In the genomic region with DNA sequence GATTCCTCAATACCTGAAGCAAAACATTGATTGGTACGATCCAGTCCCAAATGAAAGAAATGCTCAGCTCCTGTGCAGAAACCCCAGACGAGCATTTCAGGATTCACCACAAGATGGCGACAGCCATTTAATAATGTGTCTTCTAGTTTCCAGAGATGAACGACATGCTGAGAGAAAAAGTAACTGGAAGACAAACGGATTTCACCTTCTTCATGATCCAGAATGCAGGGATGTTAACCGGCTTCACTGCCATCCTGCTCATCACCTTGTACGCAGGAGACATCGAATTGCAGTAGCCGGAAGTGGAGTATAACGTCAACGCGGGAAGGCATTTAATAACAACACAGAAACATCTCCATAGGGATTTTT, we compare ENCODE assay signal across 8 mouse cellular contexts.
DNase-seq lines count a peak whose midpoint lies in the region; ATAC-seq and TF ChIP-seq lines count a peak whose summit lies in the region.

No protein-coding gene starts in this region.

- H3K36me3 ChIP-seq in liver, embryonic 11.5 days (ENCODE audit: control insufficient read depth, insufficient read depth, low read length) = peaks cover 2% of the 10 kb centered on the region; the same call in 1 of the 2 replicates
- no peaks in the 10 kb centered on the region for H3K36me3 ChIP-seq in testis, adult 2 months (ENCODE audit: control insufficient read depth, insufficient read depth, low read length)

- no peak overlapping the region for H3K27ac ChIP-seq in liver, embryonic 11.5 days (ENCODE audit: low read depth, low read length)
- H3K27ac ChIP-seq in cerebellum, adult 2 months (ENCODE audit: insufficient read depth, low read length) = no peak overlapping the region
- no peak overlapping the region for H3K27ac ChIP-seq in testis, adult 2 months (ENCODE audit: control insufficient read depth, insufficient read depth, low read depth, low read length)

- no peak overlapping the region for H3K9ac ChIP-seq in liver, embryonic 11.5 days (ENCODE audit: low read depth, low read length)

- intact Hi-C loops in left cerebral cortex, postnatal 36 days (cut with DNase I) = loop anchor here (2.0 to 10.0 kb wide), 5 partner anchors 86 to 1866 kb away; a partner anchor contains a TSS

- peak; percentile 66; the same call in 1 of the 2 replicates for TF ChIP-seq CTCF in cerebellum, adult 2 months (IDR thresholded peaks at IDR 0.05; ENCODE audit: borderline replicate concordance, insufficient read depth, low read depth, low read length)
- TF ChIP-seq CTCF in testis, adult 2 months (IDR thresholded peaks at IDR 0.05; ENCODE audit: control insufficient read depth, insufficient read depth, insufficient replicate concordance, low read depth, low read length) = no peak

- H3K27me3 ChIP-seq in liver, embryonic 11.5 days (replicated peaks; ENCODE audit: control insufficient read depth, insufficient read depth, low read length) = no peaks in the 10 kb centered on the region
- no peaks in the 10 kb centered on the region for H3K27me3 ChIP-seq in cerebellum, adult 2 months (ENCODE audit: control insufficient read depth, insufficient read depth, low read length)
- no peaks in the 10 kb centered on the region for H3K27me3 ChIP-seq in testis, adult 2 months (ENCODE audit: control insufficient read depth, insufficient read depth, low read length)

- 56% methylated on average over 12 of the region's 12 CpGs for WGBS in liver, embryonic 11.5 days
- WGBS in cerebellum, adult 2 months = 19% methylated on average over 12 of the region's 12 CpGs

- no peak for TF ChIP-seq POLR2A in cerebellum, adult 2 months (IDR thresholded peaks at IDR 0.05; ENCODE audit: borderline replicate concordance, insufficient read depth, low read length)
- no peak for TF ChIP-seq POLR2A in testis, adult 2 months (IDR thresholded peaks at IDR 0.05; ENCODE audit: control insufficient read depth, low read depth, low read length)

- ATAC-seq in liver, embryonic 11.5 days (replicated peaks; ENCODE audit: low FRiP score) = no peak

- no peak overlapping the region for H3K4me3 ChIP-seq in liver, embryonic 11.5 days (ENCODE audit: low read depth, low read length)
- H3K4me3 ChIP-seq in cerebellum, adult 2 months (replicated peaks; ENCODE audit: insufficient read depth, low read depth, low read length) = peak overlapping the region; percentile 54
- peak overlapping the region; percentile 49; the same call in 1 of the 2 replicates for H3K4me3 ChIP-seq in testis, adult 2 months (ENCODE audit: control insufficient read depth, low read depth, low read length)

- H3K9me3 ChIP-seq in liver, embryonic 11.5 days (ENCODE audit: control insufficient read depth, low read length) = no peaks in the 10 kb centered on the region

- peak; percentile 39 for DNase-seq in liver
- no peak for DNase-seq in liver, embryonic 11.5 days (ENCODE audit: low spot score)
- DNase-seq in cerebellum, adult 2 months = peak; percentile 81 to 85
- peak; percentile 80 to 97 for DNase-seq in frontal cortex, adult 2 months (ENCODE audit: extremely low spot score in 1 of 2, low spot score in 1 of 2)
- peak; percentile 66 for DNase-seq in kidney, adult 18-20 months
- DNase-seq in left cerebral cortex, postnatal 36 days (ENCODE audit: low spot score in 2 of 2) = peak; percentile 69 to 80
- DNase-seq in neural tube, embryonic 10.5 days (ENCODE audit: extremely low spot score, low spot score) = peak; percentile 67

- no peaks in the 10 kb centered on the region for H3K4me1 ChIP-seq in liver, embryonic 11.5 days (replicated peaks; ENCODE audit: control insufficient read depth, insufficient read depth, low read length)
- peaks cover 2% of the 10 kb centered on the region; the same call in 1 of the 2 replicates for H3K4me1 ChIP-seq in cerebellum, adult 2 months (ENCODE audit: control insufficient read depth, insufficient read depth, low read length)
- H3K4me1 ChIP-seq in testis, adult 2 months (ENCODE audit: control insufficient read depth, insufficient read depth, low read length) = no peaks in the 10 kb centered on the region; the same call in 1 of the 2 replicates

- no peak overlapping the region for H3K4me2 ChIP-seq in liver, embryonic 11.5 days
